ENCODE assay signal across 23 mouse cellular contexts in the genomic region with DNA sequence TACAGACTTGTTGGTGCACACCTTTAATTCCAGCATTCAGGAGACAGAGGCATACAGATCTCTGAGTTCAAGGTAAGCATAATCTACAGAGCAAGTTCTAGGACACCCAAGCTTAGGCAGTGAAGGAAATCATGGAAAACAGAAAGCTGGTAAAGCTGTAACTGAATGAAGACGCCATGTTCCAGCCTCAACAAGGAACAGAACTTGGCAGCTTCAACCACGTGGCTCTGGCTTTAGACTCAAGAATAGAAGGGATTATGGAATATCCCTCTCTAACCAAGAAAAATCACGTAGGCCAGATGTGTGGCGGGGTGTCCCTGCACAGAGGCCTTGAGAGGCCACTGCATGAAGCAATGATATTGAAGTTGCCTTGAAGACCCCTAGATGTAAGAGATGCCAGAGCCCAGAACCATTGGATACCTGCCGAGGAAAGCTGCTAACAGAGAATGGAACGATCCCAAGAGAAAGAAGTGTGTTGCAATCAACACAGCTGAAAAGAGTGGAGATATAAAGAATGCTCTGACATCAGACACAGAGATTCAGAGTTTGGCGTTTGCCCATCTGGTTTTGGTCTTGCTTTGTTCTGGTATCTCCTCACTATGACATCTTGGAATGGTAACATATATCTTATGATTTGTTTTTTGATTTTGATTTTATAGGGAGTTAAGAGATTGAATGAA.
DNase-seq lines count a peak whose midpoint lies in the region; TF ChIP-seq lines count a peak whose summit lies in the region.
"Had no signal": no experiment of that assay in that cellular context is flagged by ENCODE, and none has a peak within 500 bp of the region (broad histone marks: within the 10 kb centered on the region; RNA-seq: fewer than 3 reads in every experiment).

No protein-coding gene starts in this region.

- H3K9me3 ChIP-seq in E14TG2a.4 (ENCODE audit: low read length): peaks cover 16% of the 10 kb centered on the region
- no peaks in the 10 kb centered on the region for H3K9me3 ChIP-seq in midbrain, embryonic 10.5 days (replicated peaks)
- H3K9me3 ChIP-seq: forebrain, embryonic 13.5 days; midbrain, embryonic 15.5 days had no signal

- WGBS in midbrain, embryonic 10.5 days: 92% methylated on average over 7 of the region's 7 CpGs

- intact Hi-C loops in heart, postnatal 14 days (cut with DNase I): no loop called here

- H3K4me3 ChIP-seq in E14TG2a.4 (replicated peaks; ENCODE audit: low read length): 0 out of 2 replicates have a peak overlapping the region, but pooled peaks have one; percentile 33
- no peak overlapping the region for H3K4me3 ChIP-seq in midbrain, embryonic 10.5 days
- H3K4me3 ChIP-seq: embryonic facial prominence, embryonic 12.5 days; erythroblast, embryonic 14.5 days; forebrain, embryonic 13.5 days; left cerebral cortex, adult 2 months; megakaryocyte, embryonic 14.5 days; midbrain, embryonic 15.5 days had no signal

- H3K4me1 ChIP-seq in E14TG2a.4 (replicated peaks; ENCODE audit: low read depth, low read length): no peaks in the 10 kb centered on the region
- no peaks in the 10 kb centered on the region for H3K4me1 ChIP-seq in midbrain, embryonic 10.5 days
- H3K4me1 ChIP-seq: embryonic facial prominence, embryonic 12.5 days; forebrain, embryonic 13.5 days; megakaryocyte, embryonic 14.5 days; midbrain, embryonic 15.5 days had no signal

- peak; percentile 46 for DNase-seq in heart, adult 8-10 months (ENCODE audit: low spot score)
- DNase-seq in heart, postnatal 4 days: no peak
- DNase-seq in 3T3-L1 (ENCODE audit: low read depth, low spot score): peak; percentile 35
- peak; percentile 7 to 8 for DNase-seq in heart, postnatal 14 days
- DNase-seq in midbrain, embryonic 10.5 days (ENCODE audit: low spot score): no peak
- no peak for DNase-seq in Muller cell, postnatal 12 days (ENCODE audit: inconsistent ontology term)
- DNase-seq: adrenal gland, postnatal 14 days; cerebellum, postnatal 10 days; gastrocnemius, postnatal 10 days; kidney, adult 8-10 months; kidney, postnatal 14 days; left cerebral cortex, postnatal 4 days; liver; right cerebral cortex, postnatal 14 days; thymus, adult 2 months had no signal

- TF ChIP-seq CTCF in E14TG2a.4 (conservative IDR thresholded peaks at IDR 0.05; ENCODE audit: low read length): no peak

- no peaks in the 10 kb centered on the region for H3K27me3 ChIP-seq in E14TG2a.4 (ENCODE audit: insufficient read depth, low read length)
- no peaks in the 10 kb centered on the region for H3K27me3 ChIP-seq in midbrain, embryonic 10.5 days (ENCODE audit: low read depth, poor library complexity, severe bottlenecking)
- H3K27me3 ChIP-seq: embryonic facial prominence, embryonic 12.5 days; forebrain, embryonic 13.5 days; megakaryocyte, embryonic 14.5 days; midbrain, embryonic 15.5 days had no signal

- no peaks in the 10 kb centered on the region for H3K36me3 ChIP-seq in E14TG2a.4 (ENCODE audit: insufficient read depth, low read length)
- no peaks in the 10 kb centered on the region for H3K36me3 ChIP-seq in midbrain, embryonic 10.5 days
- H3K36me3 ChIP-seq: embryonic facial prominence, embryonic 12.5 days; midbrain, embryonic 15.5 days had no signal

- H3K27ac ChIP-seq in midbrain, embryonic 10.5 days (replicated peaks): no peak overlapping the region
- H3K27ac ChIP-seq: embryonic facial prominence, embryonic 12.5 days; forebrain, embryonic 13.5 days; hindbrain, embryonic 14.5 days; left cerebral cortex, adult 2 months; midbrain, embryonic 15.5 days had no signal

Comparison
In these comparisons a context has a peak if more than half of its experiments do, and no peak if none do; other contexts are left out.
1. DNase-seq: peak in heart, adult 8-10 months (single experiment), 3T3-L1 (single experiment) and heart, postnatal 14 days (2 of 2); none in heart, postnatal 4 days (single experiment), midbrain, embryonic 10.5 days (single experiment) and Muller cell, postnatal 12 days (single experiment).